Mouse (Mus musculus) thymus, postnatal 0 days (tissue): ENCODE data around the gene Ulk1. TPM values are rescaled to one million over a fixed set of nuclear protein-coding genes. Genes with fewer than 3 reads are reported as not detected.
"Not testable (repeated sequence)": the region's sequence is repeated elsewhere in the genome, so short reads cannot be mapped to it uniquely, and the experiment has no call there.

Source experiments
- DNase-seq: peaks from one replicate; pipeline ENCODE4 v3.0.0-alpha.2; 2015; ENCODE audit warnings: low spot score
- polyA plus RNA-seq: library from polyadenylated mRNA; unstranded; fragments of >200 nt; fragmentation: Nextera tagmentation; extraction: Ambion mirVana; gene quantifications from 2 replicates; pipeline ENCODE4 v1.2.1, GENCODE M21; 2015

The Ulk1 gene
- polyA plus RNA-seq = 9.7 and 12.3 TPM in 2 replicates

DNA sequence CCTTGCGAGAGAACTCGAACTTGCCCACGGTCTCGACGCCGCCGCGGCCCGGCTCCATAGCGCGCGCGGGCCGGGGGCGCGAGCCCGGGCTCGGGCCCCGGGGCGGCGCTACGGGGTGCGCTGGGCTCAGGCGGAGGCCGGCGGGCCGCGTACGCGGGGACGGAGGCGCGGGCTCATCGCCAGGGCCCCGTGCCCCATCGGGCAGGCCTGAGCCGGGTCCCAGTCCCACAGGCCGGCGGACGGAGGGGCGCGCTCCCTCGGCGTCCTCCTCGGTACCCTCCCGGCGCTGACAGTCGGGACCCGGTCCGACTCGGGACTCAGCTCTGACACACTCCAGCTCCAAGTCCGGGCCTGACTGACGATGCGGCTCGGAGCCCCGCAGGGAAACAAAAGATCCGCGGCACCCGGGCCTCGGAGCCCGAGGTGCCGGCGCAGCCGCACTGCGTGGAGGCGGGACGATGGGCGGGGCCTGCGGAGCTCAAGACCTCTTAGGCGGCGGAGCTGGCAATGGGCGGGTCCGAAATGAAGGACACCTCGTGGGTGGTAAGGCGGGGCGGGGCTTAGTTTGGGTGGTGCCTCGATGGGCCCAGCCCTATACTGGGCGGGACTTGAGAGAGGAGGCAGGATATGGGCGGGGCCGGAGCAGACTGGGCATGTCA, at the start of gene Ulk1:
Gene Ulk1 (minus strand): TSS at position 431 of the 659 bp plus-strand sequence.
- DNase-seq = peak; percentile 100

DNA sequence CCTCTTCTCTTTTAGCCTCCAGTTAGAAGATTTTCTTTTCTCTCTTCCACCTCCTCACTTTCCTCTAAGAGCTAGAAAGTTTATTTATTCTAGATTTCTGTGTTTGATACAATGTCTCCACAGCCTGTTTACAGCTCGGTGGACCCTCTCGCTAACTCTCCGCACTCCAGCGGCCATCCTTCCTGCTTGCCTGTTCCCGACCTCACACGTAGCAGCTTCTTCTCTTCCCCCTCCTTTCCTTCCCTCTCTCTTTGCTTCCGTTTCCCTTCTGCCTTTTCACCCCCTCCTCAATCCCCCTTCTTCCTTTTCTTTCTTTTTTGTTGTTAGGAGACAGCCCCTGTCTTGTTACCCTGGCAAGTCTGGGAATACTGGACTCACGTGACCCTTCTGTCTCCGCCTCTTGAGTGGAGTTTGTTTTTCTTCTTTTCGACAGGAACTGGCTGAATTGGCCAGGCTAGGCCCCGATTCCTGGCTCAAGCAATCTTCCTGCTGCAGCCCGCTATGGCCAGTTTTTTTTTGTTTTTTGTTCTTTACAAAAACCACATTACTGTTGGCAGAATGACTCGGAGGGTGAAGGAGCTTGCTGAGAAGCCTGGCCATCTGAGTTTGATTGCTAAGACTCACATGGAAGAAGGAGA, 49.2 kb upstream of the Ulk1 start:
- no peak for DNase-seq

- DNase-seq = no peak
Measured at GRCm38 (mm10) chr5:110857091-110857490, 47.2 kb upstream of the Ulk1 start.

- no peak for DNase-seq
Measured at GRCm38 (mm10) chr5:110852990-110853389, 43.1 kb upstream of the Ulk1 start.

DNA sequence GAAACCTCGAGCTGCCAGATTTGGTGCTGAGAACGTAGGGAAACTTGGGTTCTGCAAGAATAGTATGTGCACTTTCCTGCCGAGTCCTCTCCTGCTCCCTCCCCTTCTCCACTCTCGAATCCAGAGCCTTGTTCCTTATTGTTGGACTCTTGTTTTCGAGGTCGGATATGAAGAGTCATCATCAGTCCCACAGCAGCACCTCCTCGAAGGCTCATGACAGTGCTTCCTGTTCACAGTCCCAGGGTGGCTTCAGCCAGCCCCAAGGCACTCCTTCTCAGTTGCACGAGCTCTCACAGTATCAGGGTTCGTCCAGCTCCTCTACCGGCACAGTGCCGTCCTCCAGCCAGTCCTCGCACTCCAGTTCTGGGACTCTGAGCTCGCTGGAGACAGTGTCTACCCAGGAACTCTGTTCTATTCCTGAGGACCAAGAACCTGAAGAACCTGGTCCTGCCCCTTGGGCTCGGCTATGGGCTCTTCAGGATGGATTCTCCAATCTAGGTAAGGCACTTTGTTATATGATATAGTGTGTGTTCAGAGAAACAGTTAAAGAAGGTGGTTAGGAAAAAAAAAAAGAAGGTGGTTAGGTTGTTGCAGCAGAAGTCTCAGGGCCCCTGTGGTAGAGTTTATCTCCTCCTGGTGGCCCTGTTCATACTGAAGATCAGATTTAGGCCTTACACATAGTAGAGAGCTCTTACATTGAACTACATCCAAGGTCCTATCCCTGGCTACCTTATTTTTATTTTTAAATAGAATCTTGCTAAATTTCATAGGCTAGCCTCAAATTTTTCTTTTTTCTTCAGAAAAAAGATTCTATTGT, 31.4 kb upstream of the Ulk1 start:
- no peak for DNase-seq

- DNase-seq = peak; percentile 71
Measured at GRCm38 (mm10) chr5:110840465-110840864, 30.6 kb upstream of the Ulk1 start.

GRCm38 (mm10) chr5:110839678-110840365, 29.9 kb upstream of the Ulk1 start, which contains the start of the genes Hscb and Chek2:
TSS of gene Hscb (minus strand) at chr5:110839777.
TSS of gene Chek2 (plus strand) at chr5:110839979.
- DNase-seq = peak; percentile 98

GRCm38 (mm10) chr5:110839038-110839677, 29.3 kb upstream of the Ulk1 start:
- DNase-seq = no peak

- not testable (repeated sequence) for DNase-seq
Measured at GRCm38 (mm10) chr5:110838016-110838415, 28.1 kb upstream of the Ulk1 start.

- DNase-seq = no peak
Measured at GRCm38 (mm10) chr5:110835959-110836358, 26.1 kb upstream of the Ulk1 start.

DNA sequence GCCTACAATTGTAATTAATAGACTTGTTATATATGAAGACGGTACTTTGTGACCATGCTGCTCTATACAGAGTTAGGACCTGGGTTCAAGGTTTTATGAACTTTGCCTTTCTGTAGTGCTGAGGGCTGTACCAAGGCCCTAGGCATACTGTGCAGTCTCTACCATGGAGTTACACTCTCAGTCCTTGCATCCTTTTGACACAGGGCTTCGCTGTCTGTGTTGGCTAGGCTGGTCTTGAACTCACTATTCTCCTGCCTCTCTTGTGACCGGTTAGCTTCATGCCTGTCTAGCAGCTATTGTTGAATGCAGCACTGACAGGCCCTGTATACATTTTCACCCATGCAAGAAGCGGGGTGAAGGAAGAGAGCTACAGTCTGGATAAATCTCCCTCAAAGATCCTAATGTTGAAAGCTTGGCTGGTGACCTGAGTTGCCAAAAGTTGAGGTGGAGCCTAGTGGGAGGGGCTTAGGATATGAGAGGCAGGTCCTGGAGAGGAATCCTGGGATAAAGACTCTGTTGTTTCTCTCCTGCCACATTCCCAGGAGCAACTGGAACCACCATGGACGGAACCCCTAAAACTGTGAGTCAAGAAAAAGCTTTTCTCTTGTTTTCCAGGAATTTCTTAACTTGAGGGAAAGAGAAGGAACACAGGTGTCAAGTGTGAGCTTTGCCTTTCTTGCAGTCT, 21.3 kb upstream of the Ulk1 start:
- no peak for DNase-seq

DNA sequence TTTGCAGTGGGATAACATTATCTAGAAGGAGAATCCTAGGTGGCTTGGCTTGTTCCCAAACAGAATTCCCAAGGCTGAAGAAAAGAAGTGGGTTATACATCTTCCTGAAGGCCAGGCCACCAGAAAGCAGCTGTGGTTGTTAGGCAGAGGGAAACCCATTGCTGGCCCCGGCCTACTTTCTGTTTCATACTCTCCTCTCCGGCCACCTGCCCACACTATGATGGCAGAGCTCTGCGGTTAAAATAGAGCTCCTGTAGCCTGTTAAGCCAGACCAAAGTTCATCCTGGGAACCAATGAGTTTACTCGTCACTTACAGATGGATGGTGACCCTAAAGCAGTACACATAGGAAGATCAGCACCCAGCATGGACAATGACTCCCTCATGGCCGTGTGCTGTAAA, 17.7 kb upstream of the Ulk1 start:
- DNase-seq = no peak

GRCm38 (mm10) chr5:110826781-110827495, 17.0 kb upstream of the Ulk1 start:
- no peak for DNase-seq

GRCm38 (mm10) chr5:110824421-110824820, 14.5 kb upstream of the Ulk1 start:
- DNase-seq = no peak

GRCm38 (mm10) chr5:110808821-110809666, 853 bp downstream of the Ulk1 start:
- peak; percentile 21 for DNase-seq

GRCm38 (mm10) chr5:110808061-110808631, 1.8 kb downstream of the Ulk1 start:
- peak; percentile 63 for DNase-seq

GRCm38 (mm10) chr5:110807453-110807852, 2.4 kb downstream of the Ulk1 start:
- DNase-seq = no peak

- DNase-seq = no peak
Measured at GRCm38 (mm10) chr5:110806676-110807075, 3.2 kb downstream of the Ulk1 start.
